Mouse (Mus musculus) adipocyte (in vitro differentiated cells): ENCODE results near the gene Ccna1.

ENCODE experiments used
- DNase-seq: peaks from one replicate; pipeline ENCODE4 v3.0.0-alpha.2; 2016; ENCODE audit warnings: low spot score

The Ccna1 gene

GRCm38 (mm10) chr3:55065738-55066665 is 10.7 kb upstream of the Ccna1 start:
- no peak for DNase-seq

- DNase-seq: peak; percentile 71
Observed at GRCm38 (mm10) chr3:55064396-55064795, 9.1 kb upstream of the Ccna1 start.

- DNase-seq: no peak
Observed at GRCm38 (mm10) chr3:55062653-55063052, 7.4 kb upstream of the Ccna1 start.

GRCm38 (mm10) chr3:55056376-55056775 is 1.1 kb upstream of the Ccna1 start:
- DNase-seq: no peak

- DNase-seq: no peak
Observed at GRCm38 (mm10) chr3:55055747-55056120, 433 bp upstream of the Ccna1 start.

- no peak for DNase-seq
Observed at GRCm38 (mm10) chr3:55054231-55054630, 1.1 kb downstream of the Ccna1 start.

GRCm38 (mm10) chr3:55044601-55045370 is 10.5 kb downstream of the Ccna1 start:
- DNase-seq: peak; percentile 5

- no peak for DNase-seq
Observed at GRCm38 (mm10) chr3:55037608-55038007, 17.7 kb downstream of the Ccna1 start.

GRCm38 (mm10) chr3:55027271-55027840 is 27.9 kb downstream of the Ccna1 start:
- DNase-seq: no peak

- no peak for DNase-seq
Observed at GRCm38 (mm10) chr3:55025502-55025901, 29.8 kb downstream of the Ccna1 start.

- DNase-seq: no peak
Observed at GRCm38 (mm10) chr3:55023347-55023746, 32.0 kb downstream of the Ccna1 start.

- DNase-seq: no peak
Observed at GRCm38 (mm10) chr3:55022247-55022646, 33.1 kb downstream of the Ccna1 start.

GRCm38 (mm10) chr3:55012536-55012935 is 42.8 kb downstream of the Ccna1 start:
- no peak for DNase-seq

- DNase-seq: peak; percentile 35
Observed at GRCm38 (mm10) chr3:55011681-55012080, 43.6 kb downstream of the Ccna1 start.

- no peak for DNase-seq
Observed at GRCm38 (mm10) chr3:55008965-55009741, 46.1 kb downstream of the Ccna1 start.

- DNase-seq: no peak
Observed at GRCm38 (mm10) chr3:55004036-55004435, 51.3 kb downstream of the Ccna1 start.

GRCm38 (mm10) chr3:55001677-55002076 is 53.6 kb downstream of the Ccna1 start:
- no peak for DNase-seq
